Mouse (Mus musculus) heart, adult 9 months (tissue): ENCODE measurements around the gene Smbd1.

Experiments used
- DNase-seq, 2 experiments: peaks; one replicate each; pipeline ENCODE4 v3.0.0; 2022; ENCODE audit warnings: low spot score in 2 of 2

Smbd1 gene

DNA sequence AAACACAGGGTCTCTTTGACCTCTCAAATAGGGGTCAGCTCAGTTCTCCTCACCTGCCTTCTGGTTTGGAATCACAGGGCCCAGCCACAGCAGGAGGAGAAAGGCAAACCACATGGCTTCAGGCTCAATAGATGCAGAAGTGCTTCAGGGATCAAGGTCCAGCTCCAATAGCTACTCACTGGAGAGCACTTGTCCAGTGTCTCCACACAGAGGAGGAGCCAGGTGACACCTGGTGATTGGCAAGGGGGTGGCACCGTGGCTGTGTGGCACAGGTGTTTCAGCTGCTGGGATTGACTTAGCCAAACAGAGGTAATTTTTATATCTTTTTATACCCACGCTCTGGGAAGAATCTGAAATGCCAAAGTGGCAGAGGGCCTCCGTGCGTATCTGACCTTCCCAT is at the start of gene Smbd1:
Gene Smbd1 (minus strand): TSS at position 157 of the 400 bp plus-strand sequence.
- DNase-seq, result no peak

GRCm38 (mm10) chr16:32858771-32859636 is 48.7 kb upstream of the Smbd1 start:
- peak; percentile 63 to 71 for DNase-seq

GRCm38 (mm10) chr16:32858356-32858755 is 48.1 kb upstream of the Smbd1 start:
- peak in 1 of 2 experiments; percentile 35 for DNase-seq

DNA sequence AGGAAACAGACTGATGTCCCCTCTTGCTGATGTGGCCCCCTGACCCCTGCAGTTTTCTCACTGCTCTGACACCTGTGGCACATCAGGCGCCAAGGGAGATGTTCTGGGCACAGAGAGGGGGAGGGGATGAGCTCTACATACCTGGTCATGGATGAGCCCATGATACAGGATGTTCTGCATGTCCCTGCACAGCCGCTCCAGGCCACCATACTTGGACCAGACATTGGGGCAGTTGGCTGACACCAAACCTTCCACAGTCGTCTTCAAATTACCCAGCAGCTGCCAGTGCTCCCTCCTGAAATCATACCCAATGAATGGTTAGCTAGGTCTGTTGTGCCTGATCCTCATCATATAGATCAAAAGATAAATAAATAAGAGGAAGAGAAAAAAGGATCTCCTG is 46.5 kb upstream of the Smbd1 start:
- no peak for DNase-seq

- DNase-seq, result peak; percentile 74 to 81
These were observed 43.8 kb upstream of the Smbd1 start for GRCm38 (mm10) chr16:32854050-32854571.

DNA sequence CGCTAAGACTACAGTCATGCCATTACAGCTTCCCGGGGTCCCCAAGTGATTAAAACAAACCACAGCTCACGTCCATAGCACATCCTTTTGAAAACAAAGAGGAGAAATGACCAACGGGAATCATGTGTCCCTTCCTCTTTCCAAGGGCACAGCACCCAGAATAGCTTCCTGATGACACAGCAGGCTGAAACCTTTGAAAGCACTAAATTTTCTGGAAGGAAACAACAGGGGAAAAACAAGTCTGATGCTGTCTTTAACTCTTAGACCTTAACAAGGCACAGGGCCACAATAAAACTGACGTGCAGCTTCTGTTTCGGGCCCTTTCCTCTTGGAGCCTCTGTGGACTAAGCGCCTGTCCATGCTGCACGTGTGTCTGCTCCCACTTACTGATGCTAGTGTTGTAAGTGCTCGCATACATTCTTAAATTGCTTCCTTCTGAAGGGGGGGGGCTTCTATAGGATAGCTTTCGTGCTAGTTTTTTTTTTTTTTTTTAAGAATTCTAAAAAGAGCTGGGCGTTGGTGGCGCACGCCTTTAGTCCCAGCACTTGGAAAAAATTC is 43.3 kb upstream of the Smbd1 start:
- peak; percentile 53 to 71 for DNase-seq

DNA sequence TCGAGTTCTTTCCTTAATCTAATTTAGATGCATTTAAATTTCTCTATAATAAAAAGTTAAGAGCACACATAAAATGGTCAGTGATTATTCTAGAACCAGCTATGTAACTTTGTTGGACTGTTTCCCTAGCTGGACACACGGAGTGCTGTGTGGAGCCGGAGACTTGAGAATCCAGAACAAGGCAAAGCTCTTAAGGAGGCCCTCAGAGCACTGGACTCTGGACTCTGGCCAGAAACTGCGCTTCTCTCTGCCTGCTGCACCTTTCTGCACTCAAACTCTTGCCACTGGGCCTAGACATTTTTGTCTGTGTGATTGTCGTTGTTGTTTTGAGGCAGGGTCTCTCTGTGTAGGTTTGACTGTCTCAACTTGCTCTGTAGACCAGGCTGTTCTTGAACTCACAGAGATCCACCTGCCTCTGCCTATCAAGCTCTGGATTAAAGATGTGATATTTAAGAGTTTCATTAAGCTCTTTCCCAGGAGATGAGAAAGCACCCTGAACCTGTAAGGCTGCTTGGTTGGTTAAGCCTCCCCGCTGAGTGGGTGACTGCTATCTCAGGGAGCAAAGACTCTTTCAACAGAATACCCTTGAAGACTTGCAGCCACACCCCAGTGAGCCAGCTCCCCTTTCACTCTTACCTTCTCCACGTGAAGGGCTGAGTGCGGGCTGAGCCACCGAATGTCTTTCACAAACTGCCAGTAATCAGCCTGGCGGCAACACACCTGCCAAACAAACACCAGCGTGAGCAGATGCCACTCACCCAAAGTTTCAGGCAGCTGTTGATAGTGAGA is 39.0 kb upstream of the Smbd1 start:
- DNase-seq, result no peak

GRCm38 (mm10) chr16:32847103-32847502 is 36.8 kb upstream of the Smbd1 start:
- DNase-seq, result no peak

GRCm38 (mm10) chr16:32831501-32831900 is 21.2 kb upstream of the Smbd1 start:
- DNase-seq, result no peak

GRCm38 (mm10) chr16:32829104-32829503 is 18.8 kb upstream of the Smbd1 start:
- DNase-seq, result no peak

DNA sequence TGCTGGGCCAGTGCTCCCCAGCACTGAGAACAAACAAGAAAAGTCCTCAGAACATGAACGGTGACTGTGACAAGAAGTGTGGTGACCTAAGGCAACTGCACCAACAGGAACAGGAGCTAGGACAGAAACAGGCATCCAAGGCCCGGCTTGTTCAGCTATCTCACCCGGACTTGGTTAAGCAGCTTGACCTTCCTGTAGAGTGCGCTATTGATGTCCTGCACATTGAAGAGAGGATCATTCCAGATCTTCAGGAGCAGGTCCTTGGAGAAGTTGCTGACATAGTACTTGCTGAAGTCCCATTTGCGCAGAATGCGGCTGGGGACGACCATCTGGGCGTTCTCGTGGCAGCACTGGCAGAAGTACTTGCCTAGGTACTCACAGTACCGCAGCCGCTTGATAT is 16.2 kb upstream of the Smbd1 start:
- no peak for DNase-seq

DNA sequence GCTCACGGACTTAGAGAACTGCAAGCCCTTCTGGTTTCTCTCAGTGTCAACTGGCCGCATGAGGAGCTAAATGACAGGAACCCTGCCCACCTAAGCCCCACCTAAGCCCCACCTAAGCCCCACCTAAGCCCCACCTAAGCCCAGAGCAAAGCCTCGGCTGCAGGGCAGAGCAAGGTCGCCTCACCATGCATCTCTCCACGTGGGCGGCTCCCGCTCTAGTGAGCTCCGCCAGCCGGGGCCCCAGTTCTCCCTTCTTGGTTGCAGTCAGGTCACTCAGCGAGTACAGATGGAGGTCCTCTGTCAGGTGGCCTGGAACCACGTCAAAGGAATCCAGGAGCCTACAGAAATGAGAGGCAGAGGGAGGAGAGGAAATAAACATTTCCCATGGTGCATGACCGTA is 15.1 kb upstream of the Smbd1 start:
- no peak for DNase-seq

DNA sequence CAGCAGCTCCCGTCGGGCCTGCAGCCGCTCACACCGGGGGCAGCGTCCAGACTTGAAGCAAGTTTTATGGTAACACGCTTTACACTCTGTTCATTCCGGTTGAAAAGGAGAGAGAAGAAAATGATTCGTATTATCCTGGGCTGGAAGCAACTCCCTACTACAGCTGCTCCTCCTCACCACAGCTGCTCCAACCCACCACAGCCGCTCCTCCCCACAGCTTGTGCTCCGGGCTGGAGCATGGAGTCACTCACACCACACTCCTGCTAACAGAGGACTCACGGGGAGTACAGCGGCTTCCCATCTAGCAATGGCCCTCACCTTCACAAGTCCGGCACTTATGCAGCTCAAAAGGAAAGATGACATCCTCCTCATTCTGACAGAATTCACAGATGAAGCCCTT is 13.8 kb upstream of the Smbd1 start:
- DNase-seq, result no peak

DNA sequence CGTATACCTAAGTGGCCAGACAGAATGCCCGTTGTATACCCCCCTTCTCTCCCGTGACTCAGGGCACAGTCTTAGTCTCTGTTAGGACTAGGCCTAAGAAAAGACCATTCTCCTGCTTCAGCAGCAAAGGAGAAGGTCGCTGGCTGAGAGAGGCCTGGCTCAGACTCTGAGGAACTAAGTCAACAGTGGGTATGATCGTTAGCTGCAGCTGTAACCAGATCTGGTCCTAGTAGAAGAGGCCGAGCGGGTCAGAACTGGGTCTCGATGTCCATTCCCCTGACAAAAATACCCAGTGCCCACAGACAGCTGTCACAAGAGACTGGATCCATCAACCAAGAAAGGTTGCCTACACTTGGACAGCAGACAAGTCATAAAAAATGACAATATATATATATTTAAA is 13.2 kb upstream of the Smbd1 start:
- DNase-seq, result no peak

GRCm38 (mm10) chr16:32822881-32823280 is 12.6 kb upstream of the Smbd1 start:
- DNase-seq, result no peak

DNA sequence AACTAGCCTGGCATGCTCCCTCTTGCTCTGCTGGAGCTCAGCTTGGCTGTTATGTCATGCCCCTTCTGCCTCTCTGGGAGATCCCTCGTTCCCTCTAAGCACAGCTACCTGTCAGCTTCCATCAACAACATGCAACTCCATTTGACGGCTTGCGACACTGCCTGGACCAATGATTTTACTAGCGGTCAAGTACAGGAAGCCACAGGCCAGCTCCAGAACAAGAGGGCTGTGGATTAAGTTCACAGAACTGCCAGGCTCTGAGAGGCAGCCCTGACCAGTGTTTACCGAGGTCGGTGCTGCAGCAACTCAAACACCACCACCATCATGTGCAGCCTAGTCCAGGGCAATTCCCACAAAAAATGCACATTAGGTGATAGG is 12.2 kb upstream of the Smbd1 start:
- DNase-seq, result no peak

GRCm38 (mm10) chr16:32821772-32822449 is 11.6 kb upstream of the Smbd1 start:
- DNase-seq, result peak; percentile 76 to 78

- no peak for DNase-seq
These were observed 8.2 kb upstream of the Smbd1 start for GRCm38 (mm10) chr16:32818441-32818840.

DNA sequence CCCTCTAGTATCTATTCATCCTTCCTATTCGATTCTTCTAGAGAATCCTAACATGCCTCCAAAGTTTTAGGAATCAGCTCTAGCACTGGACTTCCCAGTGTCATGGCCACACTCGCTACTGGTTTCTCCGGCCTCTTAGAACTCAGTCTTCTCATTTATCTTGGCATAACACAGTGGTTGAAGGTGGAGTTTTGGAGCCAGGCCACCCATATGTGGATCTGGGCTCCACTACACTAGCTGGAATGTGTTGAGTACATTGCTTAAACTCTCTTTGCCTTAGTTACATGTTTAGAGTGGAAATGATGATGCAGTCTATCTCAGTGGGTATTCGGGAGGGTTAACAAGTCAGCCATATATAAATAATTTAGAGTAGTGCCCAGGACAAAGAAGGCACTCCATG is 7.8 kb upstream of the Smbd1 start:
- no peak for DNase-seq

- no peak for DNase-seq
These were observed 4.9 kb upstream of the Smbd1 start for GRCm38 (mm10) chr16:32815160-32815605.

DNA sequence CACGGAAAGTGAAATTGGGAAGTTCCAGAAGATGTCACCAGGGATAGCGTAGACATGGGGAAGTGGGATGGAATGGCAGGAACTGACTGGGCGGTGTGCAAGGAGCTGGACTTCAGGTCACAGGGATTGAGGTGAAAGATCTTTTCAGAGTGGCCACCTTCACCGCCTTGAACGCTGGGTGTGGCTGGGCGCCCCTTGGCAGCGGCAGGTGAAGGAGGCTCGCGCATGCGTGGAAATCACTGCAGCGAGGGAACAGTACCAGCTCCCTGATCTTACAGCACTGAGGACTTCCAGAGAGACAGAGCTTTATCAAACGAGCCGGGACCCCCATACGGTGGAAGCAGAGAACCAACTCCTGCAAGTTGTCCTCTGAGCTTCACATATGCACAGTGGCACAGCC is 4.3 kb upstream of the Smbd1 start:
- DNase-seq, result peak; percentile 28 to 34

DNA sequence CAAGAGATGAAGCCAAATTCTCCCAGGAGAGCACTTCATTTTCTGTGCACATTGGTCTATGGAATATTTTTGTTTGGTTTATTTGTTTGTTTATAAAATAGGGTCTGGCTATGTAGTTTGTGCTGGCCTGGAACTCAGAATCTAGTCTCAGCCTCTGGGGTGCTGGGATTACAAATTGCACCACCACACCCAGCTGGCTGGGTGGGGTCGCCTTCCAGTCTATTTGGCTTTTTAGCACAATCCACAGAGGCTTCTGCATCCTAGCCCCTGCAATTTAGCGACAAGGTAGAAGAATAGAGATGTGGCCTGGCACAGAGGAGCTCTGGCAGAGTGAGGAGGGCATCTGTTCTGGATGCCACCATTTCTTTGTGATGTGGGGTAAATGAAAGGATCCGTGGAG is 3.5 kb upstream of the Smbd1 start:
- DNase-seq, result peak in 1 of 2 experiments; percentile 24
